Mouse (Mus musculus) olfactory bulb, adult 2 months (tissue): ENCODE results near the gene Lxn. TPM values are rescaled to one million over a fixed set of nuclear protein-coding genes. Genes with fewer than 3 reads are reported as not detected.
A peak's percentile ranks its signal among the peaks of the same experiment; 100 is the strongest.

ENCODE experiments used
- H3K27ac ChIP-seq: fragments of 200-500 bp; 2 replicates; pipeline ENCODE4 v1.5.1; 2012; ENCODE audit warnings: low read depth, low read length; ENCODE audit not compliant: insufficient read depth
- H3K4me1 ChIP-seq: fragments of 200-500 bp; 2 replicates; pipeline ENCODE4 v1.6.1; 2012; ENCODE audit warnings: low read length; ENCODE audit not compliant: control insufficient read depth, insufficient read depth
- H3K4me3 ChIP-seq: fragments of 200-500 bp; 2 replicates; pipeline ENCODE4 v1.5.1; 2012; ENCODE audit warnings: mild to moderate bottlenecking, low read depth, low read length, moderate library complexity; ENCODE audit not compliant: insufficient read depth
- CTCF ChIP-seq: fragments of 200-500 bp; IDR thresholded peaks from 2 replicates; pipeline ENCODE4 v1.5.1; 2012; ENCODE audit warnings: low read depth, mild to moderate bottlenecking, low read length, moderate library complexity; ENCODE audit not compliant: insufficient read depth
- POLR2A ChIP-seq: fragments of 200-500 bp; IDR thresholded peaks from 2 replicates; pipeline ENCODE4 v1.6.1; 2012; ENCODE audit warnings: mild to moderate bottlenecking, low read depth, low read length, moderate library complexity; ENCODE audit not compliant: insufficient read depth
- WGBS: fragments of 180-500 bp; shearing (Covaris S2); methylation state at CpG from one replicate; pipeline ENCODE4 v1.1.7; 2018; 5-methylcytosine and 5-hydroxymethylcytosine counted together
- polyA plus RNA-seq: library from polyadenylated mRNA; stranded (reverse); fragments of >200 nt; gene quantifications from 2 replicates; pipeline ENCODE4 v1.2.4, GENCODE M21; 2012; ENCODE audit warnings: low replicate concordance; ENCODE audit not compliant: missing spikeins, insufficient read depth, insufficient read length

Gene Lxn
- polyA plus RNA-seq, 1 experiment: not detected

GRCm38 (mm10) chr3:67467281-67467680 is 3.6 kb upstream of the Lxn start:
- TF ChIP-seq POLR2A (no peak), CTCF (no peak)
- Histone ChIP-seq H3K4me1 (peaks cover 15% of the 10 kb centered on the region), H3K4me3 (no peak overlapping the region), H3K27ac (no peak overlapping the region)
- WGBS: 93% methylated on average over 2 of the region's 2 CpGs

- no peak for TF ChIP-seq POLR2A
- TF ChIP-seq CTCF: no peak
- Histone ChIP-seq H3K27ac (no peak overlapping the region), H3K4me3 (no peak overlapping the region), H3K4me1 (peaks cover 17% of the 10 kb centered on the region)
- 97% methylated on average over 5 of the region's 5 CpGs for WGBS
Measured at GRCm38 (mm10) chr3:67466576-67466975, 2.9 kb upstream of the Lxn start.

- Histone ChIP-seq H3K4me3 (peak overlapping the region; percentile 65), H3K27ac (no peak overlapping the region), H3K4me1 (peaks cover 17% of the 10 kb centered on the region)
- 20% methylated on average over 12 of the region's 12 CpGs for WGBS
- no peak for TF ChIP-seq CTCF
- TF ChIP-seq POLR2A: no peak
Measured at GRCm38 (mm10) chr3:67463001-67463400, 725 bp downstream of the Lxn start.

- H3K4me3 ChIP-seq: peak overlapping the region; percentile 20; the same call in 1 of the 2 replicates
- 49% methylated on average over 10 of the region's 10 CpGs for WGBS
- no peak for TF ChIP-seq CTCF
- no peak for TF ChIP-seq POLR2A
- H3K27ac ChIP-seq: no peak overlapping the region
- H3K4me1 ChIP-seq: peaks cover 17% of the 10 kb centered on the region
Measured at GRCm38 (mm10) chr3:67462578-67462977, 1.1 kb downstream of the Lxn start.

GRCm38 (mm10) chr3:67462015-67462414 is 1.7 kb downstream of the Lxn start:
- H3K27ac ChIP-seq: no peak overlapping the region
- H3K4me1 ChIP-seq: peaks cover 17% of the 10 kb centered on the region
- TF ChIP-seq POLR2A (no peak), CTCF (no peak)
- no peak overlapping the region for H3K4me3 ChIP-seq
- 75% methylated on average over 7 of the region's 7 CpGs for WGBS

- peaks cover 17% of the 10 kb centered on the region for H3K4me1 ChIP-seq
- no peak overlapping the region for H3K4me3 ChIP-seq
- no peak for TF ChIP-seq CTCF
- TF ChIP-seq POLR2A: no peak
- no peak overlapping the region for H3K27ac ChIP-seq
- WGBS: 63% methylated on average over 3 of the region's 3 CpGs
Measured at GRCm38 (mm10) chr3:67459881-67460280, 3.8 kb downstream of the Lxn start.

GRCm38 (mm10) chr3:67450601-67451210 is 13.0 kb downstream of the Lxn start:
- H3K27ac ChIP-seq: no peak overlapping the region
- no peak for TF ChIP-seq CTCF
- no peak for TF ChIP-seq POLR2A
- WGBS: 57% methylated on average over 5 of the region's 5 CpGs

GRCm38 (mm10) chr3:67449660-67450059 is 14.1 kb downstream of the Lxn start:
- H3K4me1 ChIP-seq: no peaks in the 10 kb centered on the region
- TF ChIP-seq POLR2A (no peak), CTCF (no peak)
- 95% methylated on average over 21 of the region's 21 CpGs for WGBS
- no peak overlapping the region for H3K27ac ChIP-seq
- H3K4me3 ChIP-seq: no peak overlapping the region

More at GRCm38 (mm10) chr3:67450601-67451210, 13.0 kb downstream of the Lxn start:
- Histone ChIP-seq H3K4me1 (no peaks in the 10 kb centered on the region), H3K4me3 (no peak overlapping the region)

GRCm38 (mm10) chr3:67447143-67447542 is 16.6 kb downstream of the Lxn start:
- Histone ChIP-seq H3K4me1 (no peaks in the 10 kb centered on the region), H3K27ac (no peak overlapping the region), H3K4me3 (no peak overlapping the region)
- TF ChIP-seq POLR2A: no peak
- no peak for TF ChIP-seq CTCF
- 93% methylated on average over 2 of the region's 2 CpGs for WGBS

GRCm38 (mm10) chr3:67434011-67434410 is 29.7 kb downstream of the Lxn start:
- peaks cover 5% of the 10 kb centered on the region; the same call in 1 of the 2 replicates for H3K4me1 ChIP-seq
- TF ChIP-seq POLR2A (no peak), CTCF (no peak)
- 93% methylated on average over 6 of the region's 6 CpGs for WGBS
- H3K4me3 ChIP-seq: no peak overlapping the region
- H3K27ac ChIP-seq: no peak overlapping the region
